Mouse (Mus musculus) G1E-ER4 (cell line): ENCODE results near the gene Cfap69. TPM values are rescaled to one million over a fixed set of nuclear protein-coding genes. Genes with fewer than 3 reads are reported as not detected.

Source experiments
- GATA1 ChIP-seq: IDR thresholded peaks from one replicate; pipeline ENCODE4 v1.8.0; 2012; ENCODE audit warnings: low read length, inconsistent platforms
- polyA plus RNA-seq: library from polyadenylated mRNA; stranded (reverse); fragments of >175 nt; gene quantifications from 2 replicates; pipeline ENCODE4 v1.2.3, GENCODE M21; 2012

The Cfap69 gene
- polyA plus RNA-seq, 1 experiment, result not detected

DNA sequence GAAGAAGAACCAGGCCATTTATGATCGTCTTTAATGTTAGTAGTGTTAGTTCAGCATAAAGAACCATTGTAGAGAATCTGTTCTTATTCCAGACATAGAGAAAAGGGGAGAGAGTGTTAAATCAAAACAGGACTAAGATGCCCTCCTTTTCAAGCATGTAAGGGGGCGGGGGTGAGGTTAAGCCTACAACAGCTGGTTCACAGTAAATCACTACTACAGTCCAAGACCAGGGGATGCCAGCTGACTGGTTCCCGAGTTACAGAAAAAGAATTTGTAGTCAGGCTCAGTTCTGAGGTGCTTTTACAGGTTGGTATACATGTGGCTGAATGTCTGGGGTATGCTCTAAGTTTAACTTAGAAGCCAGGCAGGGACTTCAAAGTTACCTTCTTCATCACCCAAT, 12.0 kb upstream of the Cfap69 start:
- TF ChIP-seq GATA1, result no peak

DNA sequence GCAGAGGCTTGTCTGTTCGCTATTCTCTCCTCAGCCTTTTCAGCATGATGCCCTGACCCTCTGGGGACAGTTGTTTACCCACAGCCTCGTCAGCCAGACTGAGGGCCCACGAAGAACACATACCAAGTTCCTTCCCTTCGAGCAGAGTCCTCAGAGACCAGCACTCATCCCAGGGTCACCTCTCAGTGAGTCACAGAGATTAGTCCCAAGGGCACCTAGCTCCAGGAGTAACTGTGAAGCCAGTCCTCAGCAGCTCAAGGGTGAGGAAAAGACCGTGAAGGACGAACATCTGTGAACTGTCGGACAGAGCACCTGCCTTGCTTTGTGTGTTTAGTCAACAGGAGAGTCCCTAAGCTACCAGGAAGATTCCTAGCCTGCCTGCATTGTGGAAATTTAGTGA, 4.9 kb upstream of the Cfap69 start:
- no peak for TF ChIP-seq GATA1

DNA sequence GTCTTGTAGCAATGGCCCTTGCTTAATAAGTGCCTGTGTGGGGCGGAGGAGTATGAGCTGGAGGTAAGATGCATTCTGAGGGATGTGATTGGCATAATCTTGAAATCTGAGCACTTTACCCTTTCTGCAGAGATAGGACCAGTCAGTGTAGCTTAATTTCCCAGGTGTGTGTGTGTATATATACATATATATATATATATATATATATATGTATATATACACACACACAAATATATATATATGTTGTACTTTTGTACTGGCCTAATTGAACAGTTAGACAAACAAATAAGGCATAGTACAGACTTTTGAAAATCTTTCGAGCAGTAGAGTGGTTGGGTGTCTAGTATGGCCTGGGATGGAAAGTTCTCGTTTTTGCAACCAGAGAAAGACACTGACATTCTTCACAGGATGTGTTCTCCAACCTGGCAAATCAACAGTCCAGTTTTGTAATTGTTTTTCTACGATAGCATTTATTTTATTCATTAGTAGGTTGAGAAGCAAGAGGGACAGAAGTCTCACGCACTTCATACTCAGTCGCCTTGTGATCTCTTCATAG, 410 bp upstream of the Cfap69 start:
- TF ChIP-seq GATA1, result no peak

DNA sequence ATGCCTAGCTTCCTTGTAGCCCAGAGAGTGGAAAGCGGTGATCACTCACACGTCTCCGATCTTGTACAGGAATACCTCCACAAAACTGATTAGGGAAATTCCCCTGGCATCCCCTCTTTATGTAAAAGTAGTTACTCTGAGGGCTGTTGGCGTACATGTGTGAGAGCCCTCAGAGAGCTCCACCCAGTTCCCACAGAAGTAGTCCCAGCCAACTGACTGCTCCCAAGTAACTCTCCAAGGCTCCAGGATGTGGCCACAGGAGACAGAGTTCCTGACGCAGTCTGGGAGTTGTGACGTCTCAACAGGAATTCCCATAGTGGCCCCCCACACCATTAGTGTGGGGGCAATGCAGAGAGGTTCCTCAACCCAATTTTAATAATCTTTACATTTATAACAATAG, 982 bp downstream of the Cfap69 start:
- TF ChIP-seq GATA1, result no peak

DNA sequence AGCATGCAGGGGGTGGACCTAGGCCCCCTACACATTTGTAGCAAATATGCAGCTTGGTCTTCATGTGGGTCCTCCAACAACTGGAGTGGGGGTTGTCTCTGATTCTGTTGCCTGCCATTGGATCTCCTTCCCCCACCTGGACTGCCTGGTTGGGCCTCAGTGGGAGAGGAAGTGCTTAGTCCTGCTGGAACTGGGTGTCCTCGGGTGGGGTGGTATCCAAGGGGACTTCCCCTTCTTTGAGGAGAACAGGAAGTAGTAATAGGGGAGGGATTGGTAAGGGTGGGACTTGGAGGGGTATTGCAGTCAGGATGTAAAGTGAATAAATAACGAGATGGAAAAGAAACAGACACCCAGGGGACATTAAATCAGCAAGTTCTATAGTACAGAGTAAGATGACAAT, 5.4 kb downstream of the Cfap69 start:
- no peak for TF ChIP-seq GATA1

DNA sequence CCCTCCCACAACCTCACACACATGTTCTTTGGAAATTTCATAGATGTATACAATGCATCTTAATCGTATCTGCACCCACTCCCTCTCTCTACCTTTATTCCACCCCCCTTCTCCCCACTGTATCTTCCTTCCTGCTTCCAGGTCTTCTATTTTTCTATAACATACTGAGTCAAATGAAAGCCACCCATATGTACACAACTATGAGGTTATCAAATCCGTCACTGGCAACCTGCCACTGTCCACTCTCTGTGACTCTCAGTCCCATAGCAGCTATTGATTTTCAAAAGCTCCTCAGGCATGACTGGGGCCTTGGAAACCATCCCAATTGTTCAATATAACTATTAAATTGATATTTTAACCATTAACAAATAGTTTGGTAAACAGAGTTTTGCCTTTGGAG, 6.1 kb downstream of the Cfap69 start:
- no peak for TF ChIP-seq GATA1

DNA sequence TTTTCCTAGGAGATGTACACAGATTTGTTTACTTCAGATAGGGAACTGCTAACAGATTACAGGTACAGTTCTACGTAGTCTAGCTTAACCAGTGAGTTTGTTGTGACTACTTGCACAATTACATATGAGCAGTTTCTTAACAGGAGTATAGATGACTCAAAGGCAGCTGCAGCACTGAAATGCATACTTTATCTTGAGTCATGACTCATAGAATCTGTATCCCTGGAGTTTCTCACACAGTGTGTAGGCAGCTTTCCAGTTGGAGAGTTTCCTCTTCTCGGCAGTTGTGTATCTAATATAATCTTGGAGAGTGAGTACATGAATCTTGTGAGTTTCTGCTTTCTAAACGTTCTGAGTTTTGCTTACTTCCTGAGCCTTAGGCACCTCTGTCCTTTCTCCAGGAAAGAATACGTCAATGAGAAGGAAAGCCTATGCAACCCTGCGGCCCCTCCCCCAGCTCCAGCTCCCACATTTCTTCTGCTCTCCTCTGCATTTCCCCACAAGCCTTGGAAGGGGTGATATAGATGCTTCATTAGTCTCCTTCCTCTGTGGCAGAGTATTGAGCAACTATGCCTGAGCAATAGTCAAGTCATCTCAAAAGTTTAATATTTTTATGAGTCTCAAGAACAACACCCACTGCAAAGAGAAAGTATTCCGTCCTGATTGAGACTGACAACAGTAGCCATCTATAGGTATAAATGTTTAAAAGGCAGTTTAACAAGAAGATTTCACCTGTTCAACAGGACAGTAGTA, 15.0 kb downstream of the Cfap69 start:
- TF ChIP-seq GATA1, result no peak

DNA sequence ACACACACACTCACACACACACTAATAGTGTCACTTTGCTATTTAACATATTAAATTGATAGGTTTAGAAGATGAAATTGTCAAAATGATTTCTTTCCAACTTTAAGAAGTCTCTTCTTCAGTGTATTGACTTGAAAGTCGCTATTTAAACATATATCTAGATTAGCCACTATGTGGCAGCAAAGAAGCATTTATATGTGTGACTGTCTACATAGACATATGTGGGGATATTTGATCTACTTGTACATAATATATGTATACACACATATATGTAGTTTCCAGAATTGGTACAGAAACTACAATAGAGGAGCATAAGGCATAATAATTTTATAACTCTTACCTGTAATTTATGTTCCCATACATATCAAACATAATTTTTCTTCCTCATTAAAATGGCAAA, 17.9 kb downstream of the Cfap69 start:
- TF ChIP-seq GATA1, result no peak

DNA sequence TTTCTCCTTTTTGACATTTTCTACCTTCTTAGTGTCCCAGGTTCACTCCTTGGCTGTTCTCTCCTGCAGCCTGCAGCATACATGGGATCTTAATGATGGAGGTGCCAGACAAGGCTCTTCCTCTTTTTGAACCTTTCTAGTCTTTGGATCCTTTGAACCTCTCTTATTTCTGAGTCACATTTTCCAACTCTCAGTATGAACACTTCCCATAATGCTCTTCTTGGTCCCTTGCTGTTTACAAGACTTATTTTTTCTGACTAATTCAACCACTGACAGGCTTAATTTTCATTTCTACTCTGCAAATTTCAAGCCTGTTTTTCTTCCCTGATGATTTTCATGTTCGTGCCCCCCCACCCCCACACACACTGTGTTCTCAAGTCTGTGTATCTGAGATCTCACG, 25.5 kb downstream of the Cfap69 start:
- no peak for TF ChIP-seq GATA1

DNA sequence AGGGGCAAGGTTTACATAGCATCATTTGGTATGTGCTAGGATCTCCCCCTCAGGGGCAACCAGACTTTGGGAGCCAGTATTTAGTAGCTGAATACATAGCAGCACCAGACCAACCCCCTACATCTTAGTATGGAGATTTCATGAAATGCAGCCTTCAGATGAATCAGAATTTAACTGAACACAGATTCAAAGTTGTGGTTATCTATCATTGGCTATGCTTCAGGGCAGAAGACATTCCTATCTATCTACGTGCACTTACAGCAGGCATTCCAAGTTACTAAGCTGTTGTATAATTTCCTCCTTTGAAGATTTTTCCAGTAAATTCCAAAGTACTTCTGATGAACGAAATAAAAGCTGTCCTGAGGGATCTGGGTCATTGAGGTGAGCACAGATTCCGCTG, 38.5 kb downstream of the Cfap69 start:
- TF ChIP-seq GATA1, result no peak

DNA sequence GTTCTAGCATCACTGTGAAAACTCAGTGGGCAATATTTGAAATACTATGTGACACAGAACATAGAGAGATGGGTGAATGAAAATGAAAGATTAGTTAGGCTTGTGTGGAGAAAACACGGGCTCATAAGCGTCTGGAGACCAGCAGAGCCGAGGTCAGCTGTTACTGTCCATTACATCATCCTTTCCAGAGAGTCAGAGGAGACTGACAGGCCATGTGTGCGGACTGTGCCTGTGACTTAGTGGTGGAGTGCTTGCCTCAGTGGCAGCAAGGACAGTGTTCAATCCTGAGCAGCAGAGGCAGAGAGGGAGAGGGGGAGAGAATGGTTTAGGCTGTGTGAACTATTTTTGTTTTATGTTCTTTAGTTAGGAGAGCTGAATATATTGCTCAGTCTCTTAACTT, 45.7 kb downstream of the Cfap69 start:
- no peak for TF ChIP-seq GATA1

DNA sequence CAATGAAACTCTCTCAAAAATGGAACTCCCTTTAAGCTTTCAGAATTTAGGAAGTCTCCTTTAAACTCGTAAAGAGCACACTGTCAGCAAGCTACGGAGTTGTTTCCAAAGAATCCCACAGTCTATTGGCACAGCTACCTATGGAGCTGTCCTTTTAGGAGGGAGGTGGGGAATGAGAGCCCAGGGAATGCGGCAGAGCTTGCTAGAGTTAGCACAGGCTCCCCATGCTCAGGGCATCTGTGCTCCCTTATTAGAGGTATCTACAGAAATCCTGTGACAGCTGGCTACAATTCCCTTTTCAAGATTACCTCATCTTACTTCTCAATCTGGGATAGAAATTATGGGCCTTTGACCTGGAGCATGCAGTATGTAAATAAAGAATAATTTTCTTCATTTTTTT, 53.5 kb downstream of the Cfap69 start:
- no peak for TF ChIP-seq GATA1

DNA sequence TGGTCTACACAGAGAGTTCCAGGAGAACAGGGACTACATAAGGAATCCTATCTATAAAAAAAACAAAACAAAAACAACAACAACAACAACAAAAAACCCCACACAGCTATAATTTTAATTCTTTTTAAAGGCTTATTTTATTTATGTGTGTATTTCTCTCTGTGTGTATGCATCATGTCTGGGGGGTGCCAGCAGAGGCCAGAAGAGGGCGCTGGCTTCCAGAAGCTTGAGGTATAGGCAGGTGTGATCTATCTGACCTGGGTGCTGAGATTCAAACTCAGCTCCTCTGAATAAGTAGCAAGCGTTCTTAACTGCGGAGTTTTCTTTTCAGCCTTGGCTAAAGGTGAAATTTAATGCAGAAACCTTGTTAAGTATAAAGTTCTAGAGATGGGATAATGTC, 76.4 kb downstream of the Cfap69 start:
- no peak for TF ChIP-seq GATA1

DNA sequence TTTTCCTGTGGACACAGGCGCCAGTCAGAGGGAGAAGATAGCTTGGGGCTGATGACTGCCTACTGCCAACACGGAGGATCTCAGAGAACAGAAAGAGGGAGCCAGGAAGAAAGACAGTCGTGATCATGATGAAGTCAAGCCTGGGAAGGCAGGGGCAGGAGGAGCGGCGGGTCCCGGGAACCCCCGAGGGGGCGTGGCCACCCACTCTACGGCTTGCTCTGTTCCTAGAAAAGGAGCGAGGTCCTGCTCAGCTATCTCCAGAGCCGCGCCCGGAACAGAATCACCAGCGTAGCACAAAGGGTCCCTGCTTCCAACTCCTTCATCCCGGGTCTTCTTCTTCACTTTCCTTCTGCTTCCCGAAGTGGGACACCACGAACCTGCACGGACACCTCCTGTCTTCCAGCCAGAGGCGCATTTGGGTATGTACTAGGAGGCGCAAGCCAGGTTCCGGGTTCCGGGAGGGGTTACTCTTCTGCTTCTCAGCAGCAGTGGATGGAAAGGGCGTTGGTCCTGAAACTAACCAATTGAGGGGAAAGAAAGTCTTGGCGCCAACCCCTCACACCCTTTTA, 90.2 kb downstream of the Cfap69 start, which contains the start of gene Gm8773:
Gene Gm8773 (plus strand): TSS at position 51 of the 569 bp plus-strand sequence.
- no peak for TF ChIP-seq GATA1

DNA sequence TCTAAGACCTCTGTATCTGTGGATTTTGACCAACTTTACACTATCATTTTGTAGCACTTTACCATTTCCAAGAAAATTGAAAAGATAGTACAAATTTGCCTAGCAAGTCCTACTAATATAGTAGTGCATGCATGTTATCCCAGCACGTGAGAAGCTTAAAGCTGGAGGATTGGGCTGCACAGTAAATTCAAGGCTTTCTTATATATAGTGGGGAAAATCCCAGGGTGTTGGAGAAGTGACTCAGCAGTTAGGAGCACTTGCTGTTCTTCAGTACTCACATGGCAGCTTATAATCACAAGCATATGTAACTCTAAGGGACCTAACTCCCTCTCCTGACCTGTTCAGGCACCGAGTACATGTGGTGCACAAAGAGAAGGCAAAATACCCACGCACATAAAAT, 101.6 kb downstream of the Cfap69 start:
- TF ChIP-seq GATA1, result no peak

DNA sequence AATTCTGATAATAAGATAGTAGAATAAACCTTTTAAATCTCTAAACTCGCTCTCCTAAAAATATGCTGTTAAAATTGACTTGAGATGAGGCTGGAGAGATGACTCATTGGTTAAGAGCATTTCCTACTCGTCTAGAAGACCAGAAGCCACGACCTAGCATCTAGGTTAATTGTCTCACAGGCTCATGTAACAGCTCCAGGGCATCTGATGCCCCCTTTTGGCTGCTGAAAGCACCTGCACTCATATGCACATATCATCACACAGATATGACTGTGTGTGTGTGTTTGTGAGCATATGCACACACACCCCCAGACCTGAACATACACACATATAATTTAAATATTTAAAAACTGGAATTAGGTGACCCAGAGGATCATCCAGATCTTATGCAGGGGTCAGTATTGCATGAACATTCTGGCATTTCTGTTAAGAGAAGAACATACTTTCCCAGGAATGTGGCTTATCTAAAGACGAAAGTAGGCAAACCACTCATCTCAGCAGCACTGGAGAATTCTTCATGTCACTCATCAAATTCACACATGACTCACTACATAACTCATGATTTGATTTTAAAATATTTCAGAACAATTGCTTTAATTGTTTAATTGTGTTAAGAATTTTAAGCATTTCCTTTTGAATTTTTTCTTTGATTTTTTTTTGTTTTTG, 102.9 kb downstream of the Cfap69 start:
- no peak for TF ChIP-seq GATA1
